Mouse (Mus musculus) ES-E14 (cell line): ENCODE results near the gene Snx6.

Source experiments
- HCFC1 ChIP-seq: IDR thresholded peaks from 2 replicates; pipeline ENCODE4 v1.6.1; 2012; ENCODE audit warnings: low read length, inconsistent platforms, borderline replicate concordance; ENCODE audit not compliant: insufficient read depth
- MAFK ChIP-seq: IDR thresholded peaks from 2 replicates; pipeline ENCODE4 v1.6.1; 2014; ENCODE audit warnings: mild to moderate bottlenecking, low read depth, low read length, inconsistent platforms; ENCODE audit not compliant: insufficient read depth
- ZC3H11A ChIP-seq: IDR thresholded peaks from 2 replicates; pipeline ENCODE4 v1.6.1; 2012; ENCODE audit warnings: low read depth, mild to moderate bottlenecking, inconsistent platforms, low read length, borderline replicate concordance

DNA sequence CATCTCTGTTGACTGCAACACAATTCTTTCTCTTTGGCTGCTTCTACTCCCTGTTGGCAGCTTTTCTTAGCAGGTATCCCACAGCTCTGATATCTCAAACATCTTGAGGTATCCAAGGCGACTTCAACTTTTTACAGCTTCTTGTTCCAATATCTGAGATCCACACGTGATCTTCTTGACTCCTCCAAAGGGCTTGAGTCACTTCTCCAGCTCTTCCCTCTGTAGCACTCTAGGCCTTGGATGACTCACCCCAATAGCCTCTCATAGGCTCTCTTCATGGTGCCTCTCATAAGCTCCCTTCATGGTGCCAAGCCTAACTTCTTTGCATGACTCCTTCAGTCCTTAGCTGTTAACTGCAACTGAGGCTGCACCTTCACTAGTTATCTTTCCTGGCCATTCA is 44.3 kb upstream of the Snx6 start:
- TF ChIP-seq ZC3H11A (no peak), MAFK (no peak), HCFC1 (no peak)
